Mouse (Mus musculus): ENCODE results near the gene Fbxw10. TPM values are rescaled to one million over a fixed set of nuclear protein-coding genes. Genes with fewer than 3 reads are reported as not detected.

The Fbxw10 gene
- total and polyA plus RNA-seq, 2 experiments from 2014 or later, result 0.26 TPM; not detected in 1

- Histone ChIP-seq H3K4me1 (ENCODE audit: control insufficient read depth, insufficient read depth) (peaks cover 11% of the 10 kb centered on the region; the same call in 1 of the 2 replicates), H3K4me3 (ENCODE audit: low read depth, low read length) (no peak overlapping the region), H3K27ac (ENCODE audit: low read depth) (no peak overlapping the region), H3K36me3 (replicated peaks; ENCODE audit: control insufficient read depth, insufficient read depth, low read length) (peaks cover 6% of the 10 kb centered on the region), H3K4me2 (ENCODE audit: low read depth, low read length) (no peak overlapping the region), H3K27me3 (ENCODE audit: control insufficient read depth, insufficient read depth, low read length) (no peaks in the 10 kb centered on the region), H3K9ac (replicated peaks; ENCODE audit: low read depth, low read length) (no peak overlapping the region), H3K9me3 (replicated peaks; ENCODE audit: control insufficient read depth, low read length) (no peaks in the 10 kb centered on the region)
- no peak for TF ChIP-seq EP300 (IDR thresholded peaks at IDR 0.05; ENCODE audit: low read depth)
- TF ChIP-seq CTCF (IDR thresholded peaks at IDR 0.05; ENCODE audit: low read depth), result no peak
- 67% methylated on average over 9 of the region's 9 CpGs for WGBS
- ATAC-seq (ENCODE audit: insufficient read depth, low read depth), result no peak
- DNase-seq (ENCODE audit: low spot score), result no peak
These were observed 21.4 kb upstream of the Fbxw10 start for GRCm38 (mm10) chr11:62825222-62826105.

DNA sequence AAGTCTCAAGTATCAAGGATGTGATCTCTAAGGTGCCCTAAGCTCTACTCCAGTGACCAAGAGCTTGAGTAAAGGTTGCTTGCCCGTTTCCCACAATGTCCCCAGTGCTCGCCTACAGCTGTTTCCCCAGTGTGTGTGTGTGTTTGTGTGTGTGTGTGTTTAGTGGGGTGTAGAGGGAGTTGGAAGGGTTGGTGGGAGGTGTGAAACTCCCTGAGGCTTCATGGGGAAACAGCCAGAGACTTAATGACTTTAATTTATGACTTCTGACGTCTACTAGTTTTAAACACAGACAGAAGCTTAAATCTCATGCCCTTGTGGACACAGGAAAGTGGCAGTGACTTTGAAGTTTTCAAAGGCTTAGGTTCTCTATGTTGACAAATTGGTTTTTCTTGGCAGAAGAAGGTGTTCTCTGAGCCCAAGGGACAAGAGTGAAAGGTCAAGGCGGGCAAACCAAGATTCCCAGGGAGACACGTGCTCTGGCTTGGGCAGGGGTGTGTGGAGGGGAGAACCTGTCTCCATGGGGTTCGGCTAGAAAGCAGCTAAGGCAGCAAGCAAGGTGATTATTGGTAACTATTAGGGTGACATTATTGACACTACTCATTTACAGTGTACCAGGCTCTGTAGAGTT, 20.6 kb upstream of the Fbxw10 start:
- TF ChIP-seq CTCF (IDR thresholded peaks at IDR 0.05; ENCODE audit: low read depth) (no peak), EP300 (IDR thresholded peaks at IDR 0.05; ENCODE audit: low read depth) (no peak)
- ATAC-seq (ENCODE audit: insufficient read depth, low read depth) (no peak), DNase-seq (ENCODE audit: low spot score) (no peak)
- Histone ChIP-seq H3K9me3 (replicated peaks; ENCODE audit: control insufficient read depth, low read length) (no peaks in the 10 kb centered on the region), H3K27me3 (ENCODE audit: control insufficient read depth, insufficient read depth, low read length) (no peaks in the 10 kb centered on the region), H3K36me3 (replicated peaks; ENCODE audit: control insufficient read depth, insufficient read depth, low read length) (peaks cover 11% of the 10 kb centered on the region), H3K4me2 (ENCODE audit: low read depth, low read length) (no peak overlapping the region), H3K9ac (replicated peaks; ENCODE audit: low read depth, low read length) (no peak overlapping the region), H3K27ac (ENCODE audit: low read depth) (no peak overlapping the region), H3K4me3 (ENCODE audit: low read depth, low read length) (no peak overlapping the region), H3K4me1 (ENCODE audit: control insufficient read depth, insufficient read depth) (0 out of 2 replicates have a peak, but pooled peaks cover 3% of the 10 kb centered on the region)
- 80% methylated on average over 6 of the region's 6 CpGs for WGBS

- Histone ChIP-seq H3K36me3 (replicated peaks; ENCODE audit: control insufficient read depth, insufficient read depth, low read length) (peaks cover 11% of the 10 kb centered on the region), H3K9ac (replicated peaks; ENCODE audit: low read depth, low read length) (no peak overlapping the region), H3K27me3 (ENCODE audit: control insufficient read depth, insufficient read depth, low read length) (no peaks in the 10 kb centered on the region), H3K27ac (ENCODE audit: low read depth) (no peak overlapping the region), H3K4me3 (ENCODE audit: low read depth, low read length) (no peak overlapping the region), H3K4me2 (ENCODE audit: low read depth, low read length) (no peak overlapping the region), H3K9me3 (replicated peaks; ENCODE audit: control insufficient read depth, low read length) (no peaks in the 10 kb centered on the region), H3K4me1 (ENCODE audit: control insufficient read depth, insufficient read depth) (0 out of 2 replicates have a peak, but pooled peaks cover 3% of the 10 kb centered on the region)
- 86% methylated on average over 4 of the region's 4 CpGs for WGBS
- DNase-seq (ENCODE audit: low spot score) (no peak), ATAC-seq (ENCODE audit: insufficient read depth, low read depth) (no peak)
- TF ChIP-seq EP300 (IDR thresholded peaks at IDR 0.05; ENCODE audit: low read depth) (no peak), CTCF (IDR thresholded peaks at IDR 0.05; ENCODE audit: low read depth) (no peak)
These were observed 19.7 kb upstream of the Fbxw10 start for GRCm38 (mm10) chr11:62827135-62827534.

DNA sequence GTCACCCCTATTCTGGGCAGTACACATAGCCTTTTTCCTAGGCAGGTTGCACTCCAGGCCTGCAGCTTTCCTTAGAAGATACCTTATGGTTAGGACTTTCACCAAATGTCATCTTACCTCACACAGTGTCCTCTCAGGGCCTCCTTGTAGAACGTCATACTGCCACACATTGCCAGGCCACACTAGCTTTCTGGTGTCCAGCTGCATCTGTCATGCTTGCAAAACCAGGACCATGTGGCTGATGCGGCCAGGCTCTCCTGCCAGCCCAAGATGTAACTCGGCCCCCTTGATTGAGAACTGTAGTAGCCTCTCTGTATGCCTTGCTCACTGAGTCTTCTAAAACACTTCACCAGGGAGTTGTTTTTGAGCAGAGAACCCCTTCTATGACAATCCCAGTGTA, 19.0 kb upstream of the Fbxw10 start:
- Histone ChIP-seq H3K27me3 (ENCODE audit: control insufficient read depth, insufficient read depth, low read length) (no peaks in the 10 kb centered on the region), H3K36me3 (replicated peaks; ENCODE audit: control insufficient read depth, insufficient read depth, low read length) (peaks cover 11% of the 10 kb centered on the region), H3K27ac (ENCODE audit: low read depth) (no peak overlapping the region), H3K4me2 (ENCODE audit: low read depth, low read length) (no peak overlapping the region), H3K4me3 (ENCODE audit: low read depth, low read length) (no peak overlapping the region), H3K9me3 (replicated peaks; ENCODE audit: control insufficient read depth, low read length) (no peaks in the 10 kb centered on the region), H3K9ac (replicated peaks; ENCODE audit: low read depth, low read length) (no peak overlapping the region), H3K4me1 (ENCODE audit: control insufficient read depth, insufficient read depth) (0 out of 2 replicates have a peak, but pooled peaks cover 3% of the 10 kb centered on the region)
- TF ChIP-seq EP300 (IDR thresholded peaks at IDR 0.05; ENCODE audit: low read depth) (no peak), CTCF (IDR thresholded peaks at IDR 0.05; ENCODE audit: low read depth) (no peak)
- WGBS, result 77% methylated on average over 3 of the region's 3 CpGs
- DNase-seq (ENCODE audit: low spot score) (no peak), ATAC-seq (ENCODE audit: insufficient read depth, low read depth) (no peak)

DNA sequence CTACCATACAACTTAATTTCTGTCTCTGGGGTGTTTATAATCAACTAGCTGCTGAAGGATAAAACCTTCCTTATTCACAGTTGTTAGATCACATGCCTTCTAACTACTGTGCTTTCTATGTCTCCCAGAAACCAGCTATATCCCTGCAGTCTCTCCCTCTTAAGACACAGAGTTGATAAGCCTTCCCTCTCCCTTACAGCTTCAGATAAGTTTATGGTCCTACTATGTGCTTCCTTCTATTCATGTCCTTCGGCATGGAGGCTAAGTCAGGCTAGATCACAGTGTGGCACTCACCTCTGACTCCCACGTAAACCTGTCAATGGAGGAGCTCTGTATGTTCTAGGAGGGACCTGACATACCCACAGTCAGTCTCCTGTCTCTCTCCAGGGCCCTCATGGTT, 16.5 kb upstream of the Fbxw10 start:
- DNase-seq (ENCODE audit: low spot score) (no peak), ATAC-seq (ENCODE audit: insufficient read depth, low read depth) (no peak)
- H3K4me3 ChIP-seq (ENCODE audit: low read depth, low read length), result no peak overlapping the region
- no peak overlapping the region for H3K4me2 ChIP-seq (ENCODE audit: low read depth, low read length)
- 0 out of 2 replicates have a peak, but pooled peaks cover 1% of the 10 kb centered on the region for H3K4me1 ChIP-seq (ENCODE audit: control insufficient read depth, insufficient read depth)
- H3K36me3 ChIP-seq (replicated peaks; ENCODE audit: control insufficient read depth, insufficient read depth, low read length), result peaks cover 11% of the 10 kb centered on the region
- H3K27me3 ChIP-seq (ENCODE audit: control insufficient read depth, insufficient read depth, low read length), result no peaks in the 10 kb centered on the region
- H3K27ac ChIP-seq (ENCODE audit: low read depth), result no peak overlapping the region
- WGBS, result 79% methylated on average over 2 of the region's 2 CpGs
- no peak overlapping the region for H3K9ac ChIP-seq (replicated peaks; ENCODE audit: low read depth, low read length)
- H3K9me3 ChIP-seq (replicated peaks; ENCODE audit: control insufficient read depth, low read length), result no peaks in the 10 kb centered on the region
- TF ChIP-seq CTCF (IDR thresholded peaks at IDR 0.05; ENCODE audit: low read depth), result no peak
- no peak for TF ChIP-seq EP300 (IDR thresholded peaks at IDR 0.05; ENCODE audit: low read depth)

Measured in heart, postnatal 0 days (tissue).